Mouse (Mus musculus) bone marrow, adult 2 months (tissue): ENCODE measurements around the gene Fbxo46. TPM values are rescaled to one million over a fixed set of nuclear protein-coding genes. Genes with fewer than 3 reads are reported as not detected.

Experiments used
- H3K27ac ChIP-seq: fragments of 200-500 bp; 2 replicates; pipeline ENCODE4 v1.5.1; 2012; ENCODE audit warnings: low read depth, mild to moderate bottlenecking, control low read depth, inconsistent platforms, low read length; ENCODE audit not compliant: control insufficient read depth, poor library complexity, insufficient read depth
- H3K4me1 ChIP-seq: fragments of 200-500 bp; 2 replicates; pipeline ENCODE4 v1.6.1; 2011; ENCODE audit warnings: low read length; ENCODE audit not compliant: control insufficient read depth, insufficient read depth
- H3K4me3 ChIP-seq: fragments of 200-500 bp; replicated peaks from 2 replicates; pipeline ENCODE3; 2011; ENCODE audit warnings: mild to moderate bottlenecking, low read depth, low read length, control low read depth; ENCODE audit not compliant: control insufficient read depth
- CTCF ChIP-seq: fragments of 200-500 bp; IDR thresholded peaks from 2 replicates; pipeline ENCODE4 v1.5.1; 2011; ENCODE audit warnings: low read length, control low read depth; ENCODE audit not compliant: control insufficient read depth, insufficient read depth
- POLR2A ChIP-seq: fragments of 200-500 bp; IDR thresholded peaks from 2 replicates; pipeline ENCODE4 v1.6.1; 2011; ENCODE audit warnings: low read depth, mild to moderate bottlenecking, control low read depth, low read length, borderline replicate concordance; ENCODE audit not compliant: control insufficient read depth
- WGBS: fragments of 180-500 bp; shearing (Covaris S2); methylation state at CpG from one replicate; pipeline ENCODE4 v1.1.7; 2018; 5-methylcytosine and 5-hydroxymethylcytosine counted together
- polyA plus RNA-seq: library from polyadenylated mRNA; stranded (reverse); fragments of >200 nt; gene quantifications from 2 replicates; pipeline ENCODE4 v1.2.4, GENCODE M21; 2011; ENCODE audit warnings: low replicate concordance; ENCODE audit not compliant: missing spikeins, insufficient read depth, insufficient read length

Gene Fbxo46
- polyA plus RNA-seq, 1 experiment, result 4.8 TPM

DNA sequence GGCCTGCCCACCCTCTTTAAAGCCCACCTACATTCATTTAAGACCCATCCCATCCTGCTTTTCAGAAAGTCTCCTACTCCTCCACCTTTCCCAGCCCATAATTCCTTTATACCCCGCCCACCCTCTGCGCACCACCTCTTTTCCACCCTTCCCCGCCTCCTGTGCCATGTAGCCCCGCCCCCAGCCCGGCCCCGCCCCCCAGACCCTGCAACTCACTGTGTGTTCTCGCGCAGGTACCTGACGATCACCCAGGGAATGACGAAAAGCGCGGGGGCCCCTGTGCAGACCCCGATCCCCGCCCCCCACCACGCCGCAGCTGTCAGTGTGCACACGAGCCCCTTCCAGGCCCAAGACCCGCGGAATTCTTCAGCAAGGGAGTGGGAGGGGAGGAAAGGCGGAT is 40.5 kb downstream of the Fbxo46 start:
- Histone ChIP-seq H3K4me3 (no peak overlapping the region), H3K4me1 (no peaks in the 10 kb centered on the region), H3K27ac (no peak overlapping the region)
- WGBS, result 3% methylated on average over 20 of the region's 20 CpGs
- TF ChIP-seq CTCF (no peak), POLR2A (no peak)

GRCm38 (mm10) chr7:19162928-19163327 is 43.3 kb downstream of the Fbxo46 start:
- 82% methylated on average over 7 of the region's 7 CpGs for WGBS
- no peak for TF ChIP-seq CTCF
- no peak for TF ChIP-seq POLR2A

DNA sequence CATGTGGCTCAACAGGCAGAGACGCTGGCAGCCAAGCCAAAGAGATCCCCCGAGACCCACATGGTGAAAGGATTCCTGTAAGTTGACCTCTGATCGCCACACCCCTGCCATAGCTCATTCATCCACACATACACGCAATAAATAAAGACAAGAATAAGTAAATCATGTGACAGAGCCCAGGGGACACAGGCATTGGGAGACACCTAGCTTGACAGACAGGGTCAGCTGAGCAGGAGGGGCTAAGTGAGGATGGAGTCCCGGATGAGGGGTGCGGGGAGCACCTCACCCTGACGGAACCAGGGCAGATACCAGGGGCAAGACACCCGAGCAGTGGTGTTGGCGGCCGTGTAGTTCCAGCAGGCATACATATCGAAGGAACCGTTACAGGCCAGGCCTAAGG is 44.1 kb downstream of the Fbxo46 start:
- WGBS, result 49% methylated on average over 12 of the region's 12 CpGs
- TF ChIP-seq POLR2A, result no peak
- no peak for TF ChIP-seq CTCF
- H3K4me3 ChIP-seq, result no peak overlapping the region
- H3K4me1 ChIP-seq, result no peaks in the 10 kb centered on the region
- H3K27ac ChIP-seq, result no peak overlapping the region

More at GRCm38 (mm10) chr7:19162928-19163327, 43.3 kb downstream of the Fbxo46 start:
- no peak overlapping the region for H3K27ac ChIP-seq
- no peak overlapping the region for H3K4me3 ChIP-seq
- H3K4me1 ChIP-seq, result no peaks in the 10 kb centered on the region

DNA sequence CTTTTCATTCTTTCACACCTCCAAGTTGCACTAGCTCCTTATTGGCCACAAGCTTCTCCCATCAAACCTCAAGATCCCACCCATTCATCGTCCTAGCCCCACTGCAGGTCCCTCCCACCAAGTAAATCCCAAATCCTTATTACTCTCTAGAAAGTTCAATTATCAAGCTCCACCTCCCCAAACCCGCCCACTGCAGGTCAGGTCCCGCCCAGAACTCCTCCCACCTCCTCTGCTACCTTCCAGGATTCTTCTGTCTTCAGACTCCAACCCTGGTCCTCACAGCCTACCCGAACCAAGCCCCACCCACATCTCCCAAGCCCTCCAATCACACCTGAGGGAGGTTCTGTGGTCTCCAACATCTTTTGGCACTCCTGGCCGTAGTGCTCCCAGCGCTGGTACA is 44.5 kb downstream of the Fbxo46 start:
- no peak for TF ChIP-seq POLR2A
- TF ChIP-seq CTCF, result no peak
- H3K27ac ChIP-seq, result no peak overlapping the region
- peaks cover under 1% of the 10 kb centered on the region; the same call in 1 of the 2 replicates for H3K4me1 ChIP-seq
- WGBS, result 4% methylated on average over 6 of the region's 6 CpGs
- H3K4me3 ChIP-seq, result no peak overlapping the region

GRCm38 (mm10) chr7:19164978-19165377 is 45.3 kb downstream of the Fbxo46 start:
- peaks cover 2% of the 10 kb centered on the region; the same call in 1 of the 2 replicates for H3K4me1 ChIP-seq
- no peak for TF ChIP-seq CTCF
- TF ChIP-seq POLR2A, result no peak
- H3K27ac ChIP-seq, result no peak overlapping the region
- WGBS, result 2% methylated on average over 13 of the region's 13 CpGs
- no peak overlapping the region for H3K4me3 ChIP-seq

DNA sequence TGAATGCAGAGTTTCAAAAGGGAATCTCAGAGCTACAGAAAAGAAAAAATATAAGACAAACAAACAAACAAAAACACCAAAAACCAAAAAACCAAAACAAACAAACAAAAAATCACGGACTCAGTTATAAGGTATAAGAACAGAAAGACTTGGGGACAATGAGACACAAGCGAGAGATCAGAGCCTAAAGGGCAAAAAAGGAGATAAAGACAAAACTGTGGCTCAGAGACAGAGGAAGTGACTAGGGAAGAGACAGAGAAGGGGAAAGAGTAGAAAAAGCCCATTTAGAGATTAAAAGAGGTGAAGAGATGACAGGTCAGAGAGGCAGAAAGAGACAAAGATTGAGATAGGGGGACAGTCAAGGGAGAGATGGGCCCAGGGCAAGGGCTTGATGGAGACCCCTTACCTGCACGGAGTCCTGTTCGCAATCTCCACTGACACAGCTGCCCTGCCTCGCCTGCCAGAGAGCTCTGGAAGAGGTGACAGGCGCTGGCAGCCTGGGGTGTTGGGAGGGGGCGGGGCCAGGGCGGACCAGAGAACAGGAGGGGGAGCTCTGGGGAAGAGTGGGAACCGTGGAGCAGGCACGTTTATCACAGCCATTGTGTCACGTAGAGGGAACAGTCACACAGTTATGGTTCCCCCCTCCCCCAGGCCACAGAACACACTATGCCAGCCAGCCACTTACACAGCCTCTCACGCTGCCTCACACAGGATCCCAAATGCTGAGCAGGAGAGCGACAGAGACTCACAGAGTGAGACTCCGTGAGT is 46.2 kb downstream of the Fbxo46 start, which contains the start of gene Gipr:
Gipr (minus strand) TSS at position 472 of the 768 bp plus-strand sequence.
- WGBS, result 12% methylated on average over 14 of the region's 14 CpGs

DNA sequence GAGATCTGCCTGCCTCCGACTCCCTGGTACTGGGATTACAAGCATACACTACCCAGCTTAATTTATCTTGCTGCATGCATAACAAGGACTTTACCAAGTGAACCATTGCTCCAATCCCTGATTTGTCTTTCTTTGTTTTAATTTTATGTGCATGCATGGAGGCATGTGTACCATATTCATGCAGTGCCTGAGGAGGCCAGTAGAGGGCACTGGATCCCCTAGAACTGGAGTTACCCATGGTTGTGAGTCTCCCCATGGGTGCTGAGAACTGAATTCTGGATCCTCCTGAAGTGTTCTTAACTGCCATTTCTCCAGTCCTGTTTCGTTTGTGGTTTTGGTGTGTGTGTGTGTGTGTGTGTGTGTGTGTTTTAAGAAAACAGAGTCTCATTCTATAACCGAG is 47.3 kb downstream of the Fbxo46 start:
- Histone ChIP-seq H3K4me1 (peaks cover 2% of the 10 kb centered on the region; the same call in 1 of the 2 replicates), H3K27ac (no peak overlapping the region), H3K4me3 (no peak overlapping the region)
- WGBS, result 76% methylated on average over 3 of the region's 3 CpGs
- TF ChIP-seq POLR2A, result no peak
- TF ChIP-seq CTCF, result 0 out of 2 replicates have a peak, but pooled peaks have one; percentile 34

More for the DNA sequence above, 46.2 kb downstream of the Fbxo46 start, which contains the start of gene Gipr:
- no peak for TF ChIP-seq CTCF
- TF ChIP-seq POLR2A, result no peak
- Histone ChIP-seq H3K4me1 (peaks cover 2% of the 10 kb centered on the region; the same call in 1 of the 2 replicates), H3K4me3 (no peak within 1 kb of the TSS), H3K27ac (no peak within 1 kb of the TSS)

DNA sequence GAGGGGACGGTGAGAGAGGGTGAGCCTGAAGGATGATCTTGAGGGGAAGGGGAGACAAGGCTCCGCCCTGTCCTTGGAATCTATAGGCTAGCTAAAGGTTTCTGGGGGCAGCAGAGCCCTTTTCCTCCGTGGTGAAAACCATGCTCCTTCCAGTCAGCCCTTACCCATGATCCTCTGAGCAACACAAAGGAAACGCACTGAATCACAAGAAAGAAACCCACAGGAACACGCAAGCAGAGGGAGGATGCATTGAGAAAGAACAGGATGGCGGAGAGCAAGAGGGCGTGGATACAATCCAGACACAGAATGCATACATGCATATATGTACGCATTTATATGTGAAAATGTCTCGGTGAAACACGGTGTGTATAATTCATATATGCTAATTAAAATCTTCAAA is 49.8 kb downstream of the Fbxo46 start:
- Histone ChIP-seq H3K4me3 (no peak overlapping the region), H3K27ac (no peak overlapping the region), H3K4me1 (peaks cover 2% of the 10 kb centered on the region; the same call in 1 of the 2 replicates)
- WGBS, result 27% methylated on average over 10 of the region's 10 CpGs
- TF ChIP-seq POLR2A (no peak), CTCF (no peak)

GRCm38 (mm10) chr7:19170142-19170541 is 50.5 kb downstream of the Fbxo46 start:
- WGBS, result 70% methylated on average over 8 of the region's 8 CpGs
- Histone ChIP-seq H3K4me3 (no peak overlapping the region), H3K4me1 (peaks cover 2% of the 10 kb centered on the region; the same call in 1 of the 2 replicates), H3K27ac (no peak overlapping the region)
- TF ChIP-seq CTCF, result no peak
- no peak for TF ChIP-seq POLR2A
